Mouse (Mus musculus) stomach, embryonic 14.5 days (tissue): ENCODE results near the gene Orai3. TPM values are rescaled to one million over a fixed set of nuclear protein-coding genes. Genes with fewer than 3 reads are reported as not detected.

Source experiments
- ATAC-seq: fragments of 200-750 bp; cut with Nextera tagmentation; 2 replicates; pipeline ENCODE4 v1.8.0; 2017; ENCODE audit warnings: low read depth, moderate TSS enrichment; ENCODE audit not compliant: insufficient number of reproducible peaks, insufficient read depth, low FRiP score
- H3K27ac ChIP-seq: fragments of 300-500 bp; sonication (generic); 2 replicates; pipeline ENCODE4 v1.5.1; 2014; ENCODE audit warnings: mild to moderate bottlenecking, low read length, moderate library complexity, mixed read lengths
- H3K27me3 ChIP-seq: fragments of 300-500 bp; sonication (generic); 2 replicates; pipeline ENCODE4 v1.6.1; 2014; ENCODE audit warnings: low read length, control low read depth, mixed read lengths; ENCODE audit not compliant: control insufficient read depth, insufficient read depth
- H3K36me3 ChIP-seq: fragments of 300-500 bp; sonication (generic); 2 replicates; pipeline ENCODE4 v1.6.1; 2014; ENCODE audit warnings: mild to moderate bottlenecking, control low read depth, low read length, moderate library complexity, mixed read lengths; ENCODE audit not compliant: control insufficient read depth, insufficient read depth
- H3K4me1 ChIP-seq: fragments of 300-500 bp; sonication (generic); 2 replicates; pipeline ENCODE4 v1.6.1; 2014; ENCODE audit warnings: low read length, control low read depth, mixed read lengths; ENCODE audit not compliant: control insufficient read depth, insufficient read depth
- H3K4me2 ChIP-seq: fragments of 300-500 bp; sonication (generic); replicated peaks from 2 replicates; pipeline ENCODE4 v1.6.1; 2014; ENCODE audit warnings: low read depth, low read length, control low read depth
- H3K4me3 ChIP-seq: fragments of 300-500 bp; sonication (generic); 2 replicates; pipeline ENCODE4 v1.5.1; 2014; ENCODE audit warnings: low read depth, low read length, control low read depth
- H3K9ac ChIP-seq: fragments of 300-500 bp; sonication (generic); replicated peaks from 2 replicates; pipeline ENCODE4 v1.6.1; 2014; ENCODE audit warnings: low read depth, mild to moderate bottlenecking, control low read depth, low read length, moderate library complexity, mixed read lengths
- H3K9me3 ChIP-seq: fragments of 300-500 bp; sonication (generic); 2 replicates; pipeline ENCODE4 v1.6.1; 2016; ENCODE audit warnings: low read depth, low read length, control low read depth; ENCODE audit not compliant: control insufficient read depth
- WGBS: fragments of 180-500 bp; shearing (Covaris S2); extraction: QIAGEN DNeasy Blood & Tissue Kit; methylation state at CpG from one replicate; pipeline ENCODE4 v1.1.7; 2014; 5-methylcytosine and 5-hydroxymethylcytosine counted together
- polyA plus RNA-seq: library from polyadenylated mRNA; unstranded; fragments of >200 nt; fragmentation: Nextera tagmentation; extraction: Ambion mirVana; gene quantifications from 2 replicates; pipeline ENCODE4 v1.2.1, GENCODE M21; 2014

Orai3 gene
- polyA plus RNA-seq, 1 experiment from 2014 or later, result 24.8 TPM

DNA sequence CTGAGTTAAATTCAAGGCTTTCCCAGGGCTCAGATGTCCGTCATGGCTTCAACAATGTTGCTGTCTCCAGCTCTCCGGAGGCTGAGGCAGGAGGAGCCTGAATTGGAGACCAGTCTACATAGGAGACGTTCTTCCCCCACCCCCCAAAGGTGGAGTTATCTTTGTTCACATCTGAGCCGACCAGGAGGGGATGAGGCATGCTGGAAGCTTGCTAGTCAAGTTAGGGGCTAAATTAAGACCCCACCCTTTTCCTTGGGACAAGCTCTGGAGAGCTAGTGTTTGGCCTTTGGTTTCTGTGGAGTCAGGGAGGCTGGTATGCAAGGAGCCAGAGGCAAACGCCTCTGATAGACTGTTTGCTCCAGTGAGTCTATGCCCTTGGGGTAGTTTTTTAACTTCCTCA, 16.5 kb upstream of the Orai3 start:
- Histone ChIP-seq H3K9me3 (no peaks in the 10 kb centered on the region), H3K4me1 (peaks cover under 1% of the 10 kb centered on the region; the same call in 1 of the 2 replicates), H3K4me2 (no peak overlapping the region), H3K27me3 (no peaks in the 10 kb centered on the region), H3K4me3 (no peak overlapping the region), H3K9ac (no peak overlapping the region), H3K27ac (no peak overlapping the region), H3K36me3 (peaks cover 94% of the 10 kb centered on the region)
- no peak for ATAC-seq
- 68% methylated on average over 5 of the region's 5 CpGs for WGBS

DNA sequence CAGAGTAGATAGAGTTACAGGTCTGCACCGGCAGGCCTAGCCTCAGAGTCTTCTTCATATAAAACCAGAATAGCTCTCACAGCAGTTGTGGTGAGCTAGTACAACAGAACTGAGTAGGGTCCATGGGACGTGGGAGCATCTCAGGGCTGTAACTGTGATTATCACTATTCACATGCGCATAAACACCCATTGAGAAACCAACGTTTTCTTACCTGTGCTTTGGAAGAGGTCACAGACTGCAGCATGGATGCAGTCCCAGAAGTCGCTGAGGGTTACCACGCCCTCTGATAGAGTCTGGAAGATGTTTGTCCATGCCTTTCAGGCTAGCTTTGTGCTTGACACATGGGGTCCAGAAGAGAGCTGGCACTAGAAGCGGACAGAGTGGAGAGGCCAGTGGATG, 15.9 kb upstream of the Orai3 start:
- no peaks in the 10 kb centered on the region for H3K27me3 ChIP-seq
- no peak overlapping the region for H3K27ac ChIP-seq
- peaks cover 89% of the 10 kb centered on the region for H3K36me3 ChIP-seq
- ATAC-seq, result no peak
- no peak overlapping the region for H3K4me2 ChIP-seq
- no peaks in the 10 kb centered on the region for H3K4me1 ChIP-seq
- H3K9ac ChIP-seq, result no peak overlapping the region
- 87% methylated on average over 7 of the region's 7 CpGs for WGBS
- no peak overlapping the region for H3K4me3 ChIP-seq
- H3K9me3 ChIP-seq, result no peaks in the 10 kb centered on the region

DNA sequence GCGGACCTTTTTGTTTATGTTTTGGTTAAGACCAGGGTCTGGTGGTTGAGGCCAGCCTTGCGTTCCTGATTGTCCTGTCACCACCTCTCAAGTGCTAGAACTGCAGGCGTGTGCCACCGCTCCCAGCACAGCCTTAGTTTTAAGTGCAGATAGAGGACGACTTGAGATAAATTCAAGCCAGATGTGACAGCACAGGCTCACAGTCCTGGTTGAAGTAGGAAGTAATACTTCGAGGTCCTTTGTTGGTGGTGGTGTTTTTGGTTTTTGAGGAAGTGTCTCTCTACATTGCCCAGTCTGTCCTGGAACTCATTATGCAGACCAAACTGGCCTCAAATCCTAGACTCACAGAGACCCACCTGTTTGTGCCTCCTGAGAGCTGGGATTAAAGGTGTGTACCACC, 9.9 kb upstream of the Orai3 start:
- 52% methylated on average over 6 of the region's 6 CpGs for WGBS
- no peak overlapping the region for H3K27ac ChIP-seq
- H3K27me3 ChIP-seq, result no peaks in the 10 kb centered on the region
- ATAC-seq, result no peak
- no peaks in the 10 kb centered on the region for H3K4me1 ChIP-seq
- H3K9me3 ChIP-seq, result no peaks in the 10 kb centered on the region
- H3K4me3 ChIP-seq, result no peak overlapping the region
- no peak overlapping the region for H3K9ac ChIP-seq
- peaks cover 56% of the 10 kb centered on the region for H3K36me3 ChIP-seq
- no peak overlapping the region for H3K4me2 ChIP-seq

DNA sequence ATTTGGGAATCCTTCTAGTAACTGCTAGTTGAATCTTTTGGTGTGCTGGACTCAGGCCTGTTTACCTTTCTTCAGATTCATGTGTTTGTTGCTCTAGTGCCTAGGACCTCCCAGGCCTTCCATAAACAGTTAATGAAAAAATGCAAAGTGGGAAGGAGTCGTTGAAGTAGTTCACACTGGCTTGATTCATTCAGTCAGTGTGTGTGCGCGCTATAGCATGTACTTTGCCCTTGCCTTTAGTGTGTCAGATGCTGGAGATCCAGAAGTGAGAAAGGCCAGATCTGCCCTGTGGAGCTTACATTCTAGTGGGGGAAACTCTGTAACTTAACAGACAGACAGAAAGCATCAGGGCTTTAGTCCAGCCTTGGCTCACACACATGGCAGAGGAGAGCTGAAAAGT, 9.1 kb upstream of the Orai3 start:
- H3K9ac ChIP-seq, result no peak overlapping the region
- no peaks in the 10 kb centered on the region for H3K27me3 ChIP-seq
- H3K9me3 ChIP-seq, result no peaks in the 10 kb centered on the region
- no peak for ATAC-seq
- no peaks in the 10 kb centered on the region for H3K4me1 ChIP-seq
- H3K4me2 ChIP-seq, result no peak overlapping the region
- peaks cover 55% of the 10 kb centered on the region for H3K36me3 ChIP-seq
- H3K27ac ChIP-seq, result no peak overlapping the region
- H3K4me3 ChIP-seq, result no peak overlapping the region
- 71% methylated on average over 3 of the region's 3 CpGs for WGBS

DNA sequence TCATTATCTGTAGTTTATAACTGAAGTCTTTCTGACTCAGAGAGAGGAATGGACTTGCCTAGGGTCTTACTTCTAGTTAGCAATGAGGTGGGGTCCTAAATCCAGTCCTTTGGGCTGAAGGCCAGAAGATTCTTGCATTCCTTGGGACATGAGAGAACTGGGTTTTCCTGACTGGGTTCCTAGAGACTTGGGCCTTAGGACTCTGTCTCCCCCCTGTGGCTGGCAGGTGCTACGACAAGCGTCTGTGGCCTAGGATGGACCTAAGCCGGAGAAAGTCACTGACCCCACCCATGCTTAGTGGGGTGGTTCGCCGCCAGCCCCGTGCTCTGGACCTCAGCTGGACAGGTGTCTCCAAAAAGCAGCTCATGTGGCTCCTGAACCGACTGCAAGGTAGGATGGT, 8.6 kb upstream of the Orai3 start:
- WGBS, result 42% methylated on average over 7 of the region's 7 CpGs
- no peak overlapping the region for H3K27ac ChIP-seq
- H3K27me3 ChIP-seq, result no peaks in the 10 kb centered on the region
- no peak overlapping the region for H3K4me3 ChIP-seq
- no peak overlapping the region for H3K4me2 ChIP-seq
- H3K9ac ChIP-seq, result no peak overlapping the region
- no peak; the same call in 1 of the 2 replicates for ATAC-seq
- H3K36me3 ChIP-seq, result peaks cover 55% of the 10 kb centered on the region
- no peaks in the 10 kb centered on the region for H3K9me3 ChIP-seq
- H3K4me1 ChIP-seq, result no peaks in the 10 kb centered on the region

DNA sequence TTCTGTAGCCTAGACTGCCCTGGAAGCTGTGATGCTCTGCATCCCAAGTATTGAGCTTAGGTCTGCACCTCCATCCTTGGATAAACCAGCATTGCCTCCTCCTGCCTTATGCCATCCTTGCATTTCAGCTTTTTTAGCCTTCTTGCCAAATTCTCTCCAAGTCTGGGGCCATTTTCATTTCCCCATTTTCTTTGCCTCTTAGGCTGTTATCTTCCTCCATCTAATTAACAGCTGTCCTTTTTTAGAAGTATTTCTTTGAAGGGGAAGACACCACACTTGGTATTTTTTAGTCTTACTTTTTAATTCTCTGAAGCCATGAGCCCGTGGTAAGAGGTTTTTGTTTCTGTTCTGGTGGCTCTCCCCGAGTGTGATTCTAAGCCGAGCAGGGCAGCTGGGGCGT, 6.0 kb upstream of the Orai3 start:
- Histone ChIP-seq H3K4me2 (no peak overlapping the region), H3K4me3 (no peak overlapping the region), H3K27ac (no peak overlapping the region), H3K9ac (no peak overlapping the region), H3K27me3 (no peaks in the 10 kb centered on the region), H3K9me3 (no peaks in the 10 kb centered on the region), H3K36me3 (peaks cover 50% of the 10 kb centered on the region), H3K4me1 (peaks cover 4% of the 10 kb centered on the region; the same call in 1 of the 2 replicates)
- WGBS, result 94% methylated on average over 4 of the region's 4 CpGs
- ATAC-seq, result no peak

DNA sequence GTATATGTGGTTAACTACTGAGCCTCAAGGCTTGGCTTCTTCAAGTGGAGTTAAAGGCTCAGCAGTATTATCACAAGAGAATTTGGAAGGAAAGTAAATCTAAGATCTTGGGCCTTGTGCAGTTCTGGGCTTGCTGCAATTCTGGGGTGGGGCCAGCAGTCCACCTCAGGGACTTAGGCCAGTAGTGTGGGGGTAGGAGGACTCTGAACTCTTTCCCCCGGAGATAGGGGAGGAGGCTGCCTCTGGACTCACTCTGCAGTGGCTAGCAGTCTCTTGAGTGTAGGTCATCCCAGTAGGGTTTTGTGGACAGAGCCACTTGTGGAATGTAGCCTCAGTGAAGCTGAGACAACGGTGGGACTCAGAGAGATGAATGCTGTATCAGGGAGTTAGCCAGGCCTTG, 3.9 kb upstream of the Orai3 start:
- Histone ChIP-seq H3K4me3 (no peak overlapping the region), H3K9me3 (no peaks in the 10 kb centered on the region), H3K27me3 (no peaks in the 10 kb centered on the region), H3K27ac (no peak overlapping the region), H3K4me1 (peaks cover 10% of the 10 kb centered on the region), H3K4me2 (no peak overlapping the region), H3K36me3 (peaks cover 50% of the 10 kb centered on the region), H3K9ac (no peak overlapping the region)
- 86% methylated on average over 2 of the region's 2 CpGs for WGBS
- no peak for ATAC-seq

DNA sequence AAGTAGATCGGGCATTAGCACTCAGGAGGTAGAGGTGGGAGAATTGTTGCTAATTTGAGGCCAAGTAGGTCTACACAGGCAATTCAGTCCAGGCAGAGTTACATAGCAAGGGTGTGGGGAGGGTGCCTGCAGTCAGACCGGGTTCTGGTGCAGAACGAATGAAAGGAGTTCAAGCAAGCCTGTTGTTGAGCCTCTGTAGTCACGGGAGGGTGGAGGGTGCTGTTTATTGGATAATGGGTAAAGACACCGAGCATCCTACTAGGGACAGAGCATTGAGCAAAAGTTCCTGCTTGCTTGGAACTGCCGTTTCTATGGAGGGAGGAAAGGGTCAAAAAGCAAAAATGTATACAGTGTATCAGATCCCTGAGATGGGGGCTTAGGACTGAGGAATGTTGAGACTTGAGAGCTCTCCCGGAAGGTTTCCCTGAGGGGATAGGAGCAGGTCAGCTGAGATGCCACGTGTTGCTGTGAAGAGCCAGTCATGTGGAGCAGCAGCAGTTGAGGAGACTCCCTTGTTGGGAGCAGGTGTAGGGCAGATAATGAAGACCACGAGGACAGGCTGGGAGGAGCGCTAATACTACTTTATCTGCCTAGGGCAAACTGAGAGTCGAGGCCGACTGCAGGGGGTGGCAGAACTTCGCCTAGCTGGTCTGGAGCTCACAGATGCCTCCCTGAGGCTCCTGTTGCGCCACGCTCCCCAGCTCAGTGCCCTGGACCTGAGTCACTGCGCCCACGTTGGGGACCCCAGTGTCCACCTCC, 2.6 kb upstream of the Orai3 start:
- Histone ChIP-seq H3K4me2 (no peak overlapping the region), H3K36me3 (peaks cover 48% of the 10 kb centered on the region), H3K4me1 (peaks cover 19% of the 10 kb centered on the region), H3K4me3 (no peak overlapping the region), H3K27me3 (no peaks in the 10 kb centered on the region), H3K9me3 (no peaks in the 10 kb centered on the region), H3K27ac (no peak overlapping the region), H3K9ac (no peak overlapping the region)
- 76% methylated on average over 17 of the region's 17 CpGs for WGBS
- ATAC-seq, result no peak
